Comparison of ENCODE assay signal across 8 mouse cellular contexts in the genomic region with DNA sequence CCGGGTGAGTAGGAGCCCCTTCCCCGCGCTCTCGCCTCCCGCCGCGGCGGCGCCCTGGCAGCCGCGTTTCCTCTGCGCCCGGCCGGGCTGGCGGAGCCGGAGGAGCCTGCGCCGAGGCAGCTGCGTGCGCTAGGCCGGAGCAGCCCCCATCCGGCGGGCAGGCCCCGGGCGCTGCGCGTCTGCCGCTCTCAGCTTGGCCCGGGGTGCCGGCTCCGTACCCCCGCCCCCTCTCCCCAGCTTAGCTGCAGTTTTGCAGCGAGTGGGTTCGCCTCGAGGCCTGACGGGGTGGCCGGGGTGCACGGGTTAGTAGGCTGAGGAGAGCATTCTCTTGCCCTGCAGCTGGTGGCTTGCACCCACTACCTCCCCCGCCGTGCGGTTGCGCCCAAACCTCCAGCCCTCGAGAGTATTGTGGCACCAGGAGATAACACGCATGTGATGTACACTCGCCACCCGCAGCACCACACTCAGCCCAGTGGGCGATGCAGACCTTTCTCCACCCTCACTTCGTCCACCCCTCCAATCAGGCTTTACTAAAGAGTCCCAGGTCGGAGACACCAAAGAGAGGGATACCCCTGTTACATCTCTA. TPM values are rescaled to one million over a fixed set of nuclear protein-coding genes. Genes with fewer than 3 reads are reported as not detected.
DNase-seq lines count a peak whose midpoint lies in the region; ATAC-seq and TF ChIP-seq lines count a peak whose summit lies in the region.

No protein-coding gene starts in this region.

- DNase-seq in ES-CJ7 (ENCODE audit: low read depth, low spot score), result peak; percentile 37
- DNase-seq in brain, embryonic 14.5 days (ENCODE audit: low read depth), result peak; percentile 55
- peak; percentile 66 for DNase-seq in forebrain, postnatal 0 days
- peak; percentile 51 to 75 for DNase-seq in heart, postnatal 36 days
- DNase-seq in layer of hippocampus, postnatal 14 days (ENCODE audit: low spot score in 2 of 2), result peak; percentile 33 to 55
- peak; percentile 81 for DNase-seq in thymus, postnatal 14 days

- no peak for TF ChIP-seq CTCF in brain, embryonic 14.5 days (IDR thresholded peaks at IDR 0.05; ENCODE audit: borderline replicate concordance, extremely low read depth, insufficient read depth, insufficient read length)
- TF ChIP-seq CTCF in forebrain, postnatal 0 days (IDR thresholded peaks at IDR 0.05; ENCODE audit: low read depth), result no peak

- no peaks in the 10 kb centered on the region for H3K27me3 ChIP-seq in forebrain, postnatal 0 days (ENCODE audit: insufficient read depth, low read length)
- no peaks in the 10 kb centered on the region for H3K27me3 ChIP-seq in lung, embryonic 16.5 days (ENCODE audit: control insufficient read depth, insufficient read depth, low read depth, low read length)

- H3K4me3 ChIP-seq in forebrain, postnatal 0 days (ENCODE audit: low read depth, low read length), result peak overlapping the region; percentile 86
- H3K4me3 ChIP-seq in lung, embryonic 16.5 days (ENCODE audit: low read length), result peak overlapping the region; percentile 95

- no peaks in the 10 kb centered on the region for H3K36me3 ChIP-seq in forebrain, postnatal 0 days (ENCODE audit: insufficient read depth)
- H3K36me3 ChIP-seq in lung, embryonic 16.5 days (ENCODE audit: control insufficient read depth, insufficient read depth, low read length), result no peaks in the 10 kb centered on the region

- ATAC-seq in forebrain, postnatal 0 days, result peak; percentile 72
- ATAC-seq in lung, embryonic 16.5 days (ENCODE audit: low read depth), result peak; percentile 62
- peak; percentile 14; the same call in 1 of the 2 replicates for ATAC-seq in neutrophil, adult 5-6 weeks (ENCODE audit: extremely low read depth, insufficient number of reproducible peaks, low FRiP score, poor library complexity, severe bottlenecking)

- intact Hi-C loops in heart, postnatal 36 days (cut with DNase I), result loop anchor here (2.0 to 5.0 kb wide), 2 partner anchors 37 to 109 kb away; a partner anchor contains a TSS

- no peaks in the 10 kb centered on the region for H3K9me3 ChIP-seq in forebrain, postnatal 0 days (ENCODE audit: low read length)
- no peaks in the 10 kb centered on the region for H3K9me3 ChIP-seq in lung, embryonic 16.5 days (ENCODE audit: control insufficient read depth, low read length)

- 2% methylated on average over 40 of the region's 49 CpGs for WGBS in forebrain, postnatal 0 days
- WGBS in lung, embryonic 16.5 days, result under 1% methylated on average over 33 of the region's 49 CpGs

- peak overlapping the region; percentile 96 for H3K9ac ChIP-seq in forebrain, postnatal 0 days
- H3K9ac ChIP-seq in lung, embryonic 16.5 days (ENCODE audit: low read length), result peak overlapping the region; percentile 98

- H3K4me1 ChIP-seq in forebrain, postnatal 0 days (ENCODE audit: insufficient read depth), result peaks cover 25% of the 10 kb centered on the region
- H3K4me1 ChIP-seq in lung, embryonic 16.5 days (replicated peaks; ENCODE audit: control insufficient read depth, insufficient read depth, low read length), result peaks cover 25% of the 10 kb centered on the region

- peak overlapping the region; percentile 86 for H3K4me2 ChIP-seq in forebrain, postnatal 0 days (ENCODE audit: low read depth)
- peak overlapping the region; percentile 91 for H3K4me2 ChIP-seq in lung, embryonic 16.5 days (ENCODE audit: low read depth, low read length)

- TF ChIP-seq POLR2A in brain, embryonic 14.5 days (IDR thresholded peaks at IDR 0.05; ENCODE audit: borderline replicate concordance, extremely low read depth, insufficient read depth, insufficient read length, poor library complexity, severe bottlenecking), result no peak

- H3K27ac ChIP-seq in forebrain, postnatal 0 days (ENCODE audit: low read depth, low read length), result peak overlapping the region; percentile 95
- H3K27ac ChIP-seq in lung, embryonic 16.5 days (ENCODE audit: low read length), result peak overlapping the region; percentile 97

RNA-seq across cellular contexts. Expression of a gene that starts 0.8 kb away (rescaled TPM):
- 24.6 and 35.9 TPM in 2 replicates for polyA plus RNA-seq in brain, embryonic 14.5 days (2012; rRNA removed)
- 22.3 and 29.4 TPM in 2 replicates for total RNA-seq in forebrain, postnatal 0 days (2014; rRNA removed)
- polyA plus RNA-seq in forebrain, postnatal 0 days (2015; fragmentation: Nextera tagmentation; extraction: Ambion mirVana), result 11.5 and 16.5 TPM in 2 replicates
- 10 to 100 TPM; 50.7 to 50.8 TPM for total RNA-seq in heart, postnatal 36 days (2021)
- 10 to 100 TPM; 48.7 to 49.6 TPM for total RNA-seq in layer of hippocampus, postnatal 14 days (2021)
- 21.7 and 23.2 TPM in 2 replicates for polyA plus RNA-seq in lung, embryonic 16.5 days (2015; fragmentation: Nextera tagmentation; extraction: Ambion mirVana)
- 66.5 and 67.5 TPM in 2 replicates for total RNA-seq in neutrophil, adult 5-6 weeks (2017)

RNA-seq across cellular contexts. Expression of a gene that starts 10.1 kb away (rescaled TPM):
- polyA plus RNA-seq in brain, embryonic 14.5 days (2012; rRNA removed), result 0.38 and 0.56 TPM in 2 replicates
- 1.9 and 2.5 TPM in 2 replicates for total RNA-seq in forebrain, postnatal 0 days (2014; rRNA removed)
- 0.10 and 0.47 TPM in 2 replicates for polyA plus RNA-seq in forebrain, postnatal 0 days (2015; fragmentation: Nextera tagmentation; extraction: Ambion mirVana)
- total RNA-seq in heart, postnatal 36 days (2021), result under 1 TPM; 0.22 to 0.46 TPM
- total RNA-seq in layer of hippocampus, postnatal 14 days (2021), result 1 to 10 TPM; 1.4 to 2.0 TPM
- polyA plus RNA-seq in lung, embryonic 16.5 days (2015; fragmentation: Nextera tagmentation; extraction: Ambion mirVana), result 1.1 and 1.4 TPM in 2 replicates
- total RNA-seq in neutrophil, adult 5-6 weeks (2017), result 8.0 and 8.5 TPM in 2 replicates

RNA-seq across cellular contexts. Expression of a gene that starts 46.6 kb away (rescaled TPM):
- polyA plus RNA-seq in brain, embryonic 14.5 days (2012; rRNA removed), result 172 and 205 TPM in 2 replicates
- total RNA-seq in forebrain, postnatal 0 days (2014; rRNA removed), result 130 and 149 TPM in 2 replicates
- polyA plus RNA-seq in forebrain, postnatal 0 days (2015; fragmentation: Nextera tagmentation; extraction: Ambion mirVana), result 192 and 197 TPM in 2 replicates
- total RNA-seq in heart, postnatal 36 days (2021), result 100 to 1,000 TPM; 362 to 417 TPM
- 100 to 1,000 TPM in 1 of 2 experiments, 10 to 100 TPM in 1; 88.1 to 119 TPM for total RNA-seq in layer of hippocampus, postnatal 14 days (2021)
- polyA plus RNA-seq in lung, embryonic 16.5 days (2015; fragmentation: Nextera tagmentation; extraction: Ambion mirVana), result 167 and 190 TPM in 2 replicates
- 21.9 and 27.3 TPM in 2 replicates for total RNA-seq in neutrophil, adult 5-6 weeks (2017)

Comparison
In these comparisons a context has a peak if more than half of its experiments do, and no peak if none do; other contexts are left out.
1. Peak in every context shown above with its lines: DNase-seq, ATAC-seq, H3K4me3 ChIP-seq and H3K27ac ChIP-seq.
2. ATAC-seq: peak in every context shown above with its lines; median percentile 72 in forebrain, postnatal 0 days; 62 in lung, embryonic 16.5 days; 14 in neutrophil, adult 5-6 weeks.